Mouse (Mus musculus): ENCODE results near the gene Adprm. TPM values are rescaled to one million over a fixed set of nuclear protein-coding genes. Genes with fewer than 3 reads are reported as not detected.

Gene Adprm
- total and polyA plus RNA-seq, 2 experiments from 2014 or later: 15.6 to 29.5 TPM

DNA sequence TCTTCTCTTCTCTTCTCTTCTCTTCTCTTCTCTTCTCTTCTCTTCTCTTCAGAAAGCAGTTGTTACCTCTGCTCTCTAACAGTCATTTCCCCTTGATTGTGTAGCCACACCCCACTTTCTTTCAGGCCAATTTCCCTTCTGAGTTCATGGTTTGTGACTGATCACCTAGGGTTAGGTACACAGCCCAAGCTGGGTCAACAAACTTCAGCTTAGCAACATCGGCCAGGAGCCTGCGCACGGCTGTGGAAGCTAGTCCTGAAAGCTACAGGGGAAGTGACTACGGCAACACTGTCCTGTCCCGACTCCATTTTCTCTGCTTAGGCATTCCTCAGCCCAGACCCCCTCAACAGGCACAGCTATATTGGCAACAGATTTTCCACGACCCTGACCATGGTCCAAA lies 7.4 kb downstream of the Adprm start:
- Histone ChIP-seq H3K27ac (no peak overlapping the region), H3K4me2 (ENCODE audit: low read depth, low read length) (no peak overlapping the region), H3K4me1 (ENCODE audit: insufficient read depth, low read length) (no peaks in the 10 kb centered on the region), H3K4me3 (ENCODE audit: low read length) (no peak overlapping the region), H3K36me3 (ENCODE audit: insufficient read depth, low read length) (peaks cover 15% of the 10 kb centered on the region; the same call in 1 of the 2 replicates), H3K9ac (replicated peaks; ENCODE audit: low read length) (no peak overlapping the region), H3K27me3 (ENCODE audit: insufficient read depth, low read length) (no peaks in the 10 kb centered on the region), H3K9me3 (ENCODE audit: low read length) (no peaks in the 10 kb centered on the region)
- ATAC-seq (no peak), DNase-seq (ENCODE audit: low spot score) (no peak)
- no peak for TF ChIP-seq CTCF (IDR thresholded peaks at IDR 0.05; ENCODE audit: low read depth)
- 87% methylated on average over 6 of the region's 6 CpGs for WGBS

DNA sequence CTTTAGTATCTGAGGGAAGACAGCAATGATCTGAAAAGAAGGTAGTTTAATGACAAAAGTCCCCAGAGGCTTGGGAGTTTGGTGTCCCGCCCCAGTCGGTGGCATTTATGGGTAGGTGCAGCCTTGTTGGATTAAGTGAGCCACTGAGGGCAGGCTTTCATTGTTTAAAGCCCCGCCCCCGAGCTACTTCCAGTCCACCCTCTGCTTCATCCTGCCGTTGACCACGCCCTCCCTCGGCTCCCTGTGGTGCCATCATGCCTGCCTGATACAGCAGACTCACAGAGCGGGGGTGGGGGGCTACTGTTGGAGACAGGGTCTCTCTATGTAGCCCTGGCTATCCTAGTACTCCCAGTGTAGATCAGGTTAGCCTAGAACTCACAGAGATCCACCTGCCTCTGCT lies 9.4 kb downstream of the Adprm start:
- no peak overlapping the region for H3K4me3 ChIP-seq (ENCODE audit: low read length)
- no peak for ATAC-seq
- no peak for TF ChIP-seq CTCF (IDR thresholded peaks at IDR 0.05; ENCODE audit: low read depth)
- no peak overlapping the region for H3K4me2 ChIP-seq (ENCODE audit: low read depth, low read length)
- no peak overlapping the region for H3K27ac ChIP-seq
- whole genome bisulfite sequencing: 45% methylated on average over 8 of the region's 8 CpGs
- H3K4me1 ChIP-seq (ENCODE audit: insufficient read depth, low read length): no peaks in the 10 kb centered on the region
- no peak overlapping the region for H3K9ac ChIP-seq (replicated peaks; ENCODE audit: low read length)
- H3K27me3 ChIP-seq (ENCODE audit: insufficient read depth, low read length): no peaks in the 10 kb centered on the region
- peaks cover 29% of the 10 kb centered on the region; the same call in 1 of the 2 replicates for H3K36me3 ChIP-seq (ENCODE audit: insufficient read depth, low read length)
- H3K9me3 ChIP-seq (ENCODE audit: low read length): no peaks in the 10 kb centered on the region
- DNase-seq (ENCODE audit: low spot score): no peak

DNA sequence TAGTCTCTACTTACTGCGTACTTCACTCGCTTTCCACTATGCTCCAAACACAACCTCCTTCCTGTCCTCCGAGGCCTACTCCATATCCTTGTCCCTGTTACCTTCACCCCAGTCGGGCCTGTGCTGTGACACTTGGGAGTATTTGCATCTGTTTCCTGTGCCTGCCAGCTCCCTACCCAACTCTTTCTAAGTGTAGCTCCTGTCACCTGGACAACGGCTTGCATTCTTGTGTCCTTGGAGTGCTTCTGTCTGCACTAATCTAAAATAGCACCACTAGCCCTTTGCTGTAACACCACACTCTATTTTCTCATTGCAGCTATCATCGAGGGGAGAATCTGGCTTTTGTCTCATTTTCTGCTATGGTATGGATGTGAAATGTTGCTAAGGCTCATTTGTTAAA lies 11.9 kb downstream of the Adprm start:
- Histone ChIP-seq H3K27me3 (ENCODE audit: insufficient read depth, low read length) (no peaks in the 10 kb centered on the region), H3K36me3 (ENCODE audit: insufficient read depth, low read length) (peaks cover 34% of the 10 kb centered on the region), H3K4me2 (ENCODE audit: low read depth, low read length) (no peak overlapping the region), H3K27ac (no peak overlapping the region), H3K4me1 (ENCODE audit: insufficient read depth, low read length) (no peaks in the 10 kb centered on the region), H3K4me3 (ENCODE audit: low read length) (no peak overlapping the region), H3K9ac (replicated peaks; ENCODE audit: low read length) (no peak overlapping the region), H3K9me3 (ENCODE audit: low read length) (no peaks in the 10 kb centered on the region)
- no peak for ATAC-seq
- 98% methylated on average over 6 of the region's 6 CpGs for WGBS
- DNase-seq (ENCODE audit: low spot score): no peak
- TF ChIP-seq CTCF (IDR thresholded peaks at IDR 0.05; ENCODE audit: low read depth): no peak

DNA sequence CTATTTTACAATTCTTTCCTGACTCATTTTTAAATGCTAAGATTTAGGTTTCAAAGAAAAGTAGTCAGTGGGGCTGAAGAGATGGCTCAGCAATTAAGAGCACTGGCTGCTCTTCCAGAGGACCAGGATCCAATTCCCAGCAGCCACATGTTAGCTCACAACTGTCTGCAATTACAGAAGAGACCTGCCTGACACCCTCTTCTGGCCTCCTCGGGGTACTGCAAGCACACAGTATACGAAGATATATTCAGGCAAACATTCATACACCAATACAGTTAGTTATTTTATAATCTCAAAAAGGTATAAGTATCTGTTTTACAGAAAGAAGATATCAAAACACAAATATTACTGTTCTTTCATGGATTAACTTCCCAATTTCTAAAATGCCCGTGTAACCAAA lies 12.6 kb downstream of the Adprm start:
- Histone ChIP-seq H3K9me3 (ENCODE audit: low read length) (no peaks in the 10 kb centered on the region), H3K36me3 (ENCODE audit: insufficient read depth, low read length) (peaks cover 34% of the 10 kb centered on the region), H3K27ac (no peak overlapping the region), H3K4me2 (ENCODE audit: low read depth, low read length) (no peak overlapping the region), H3K4me1 (ENCODE audit: insufficient read depth, low read length) (no peaks in the 10 kb centered on the region), H3K27me3 (ENCODE audit: insufficient read depth, low read length) (no peaks in the 10 kb centered on the region), H3K4me3 (ENCODE audit: low read length) (no peak overlapping the region), H3K9ac (replicated peaks; ENCODE audit: low read length) (no peak overlapping the region)
- ATAC-seq (no peak), DNase-seq (ENCODE audit: low spot score) (no peak)
- peak; percentile 33 for TF ChIP-seq CTCF (IDR thresholded peaks at IDR 0.05; ENCODE audit: low read depth)
- 97% methylated on average over 3 of the region's 3 CpGs for WGBS

DNA sequence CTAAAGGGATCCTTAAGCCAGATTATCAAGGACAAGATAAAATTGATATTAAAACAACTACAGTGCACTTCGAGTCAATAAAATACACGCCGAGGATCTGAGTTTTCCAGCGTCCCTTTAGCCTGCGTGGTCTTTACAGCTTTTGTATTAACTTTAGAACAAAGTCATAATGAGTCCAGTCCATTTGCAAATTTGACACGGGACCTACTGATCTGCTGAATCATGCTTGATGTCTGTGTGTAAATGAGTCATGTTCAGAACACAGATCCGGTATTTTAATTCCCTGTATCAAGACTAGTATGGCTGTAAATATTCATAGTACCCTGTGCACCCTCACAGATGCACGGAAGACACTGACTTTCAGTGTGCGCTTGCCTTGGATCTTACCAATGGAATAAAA lies 15.5 kb downstream of the Adprm start:
- H3K4me2 ChIP-seq (ENCODE audit: low read depth, low read length): no peak overlapping the region
- TF ChIP-seq CTCF (IDR thresholded peaks at IDR 0.05; ENCODE audit: low read depth): no peak
- no peak overlapping the region for H3K27ac ChIP-seq
- ATAC-seq (no peak), DNase-seq (ENCODE audit: low spot score) (no peak)
- WGBS: 95% methylated on average over 9 of the region's 9 CpGs
- H3K36me3 ChIP-seq (ENCODE audit: insufficient read depth, low read length): peaks cover 29% of the 10 kb centered on the region
- no peaks in the 10 kb centered on the region for H3K27me3 ChIP-seq (ENCODE audit: insufficient read depth, low read length)
- no peak overlapping the region for H3K9ac ChIP-seq (replicated peaks; ENCODE audit: low read length)
- no peak overlapping the region for H3K4me3 ChIP-seq (ENCODE audit: low read length)
- no peaks in the 10 kb centered on the region for H3K4me1 ChIP-seq (ENCODE audit: insufficient read depth, low read length)
- no peaks in the 10 kb centered on the region for H3K9me3 ChIP-seq (ENCODE audit: low read length)

DNA sequence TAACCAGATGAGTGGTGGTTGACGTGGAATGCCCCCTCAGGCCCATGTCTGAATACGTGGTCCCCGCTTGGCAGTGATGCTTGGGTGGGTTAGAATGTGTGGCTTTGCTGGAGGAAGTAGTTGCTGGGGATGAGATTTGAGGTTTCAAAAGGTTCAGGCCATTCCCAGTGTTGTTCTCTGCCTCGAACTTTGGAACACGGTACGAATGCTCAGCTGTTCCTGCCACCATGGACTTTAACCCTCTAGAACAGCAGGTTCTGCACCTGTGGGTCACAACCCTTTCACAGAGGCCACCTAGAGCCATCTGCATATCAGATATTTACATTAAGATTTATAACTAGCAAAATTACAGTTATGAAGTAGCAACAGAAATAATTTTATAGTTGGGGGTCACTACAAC lies 16.2 kb downstream of the Adprm start:
- 94% methylated on average over 6 of the region's 6 CpGs for WGBS
- no peak for DNase-seq (ENCODE audit: low spot score)

DNA sequence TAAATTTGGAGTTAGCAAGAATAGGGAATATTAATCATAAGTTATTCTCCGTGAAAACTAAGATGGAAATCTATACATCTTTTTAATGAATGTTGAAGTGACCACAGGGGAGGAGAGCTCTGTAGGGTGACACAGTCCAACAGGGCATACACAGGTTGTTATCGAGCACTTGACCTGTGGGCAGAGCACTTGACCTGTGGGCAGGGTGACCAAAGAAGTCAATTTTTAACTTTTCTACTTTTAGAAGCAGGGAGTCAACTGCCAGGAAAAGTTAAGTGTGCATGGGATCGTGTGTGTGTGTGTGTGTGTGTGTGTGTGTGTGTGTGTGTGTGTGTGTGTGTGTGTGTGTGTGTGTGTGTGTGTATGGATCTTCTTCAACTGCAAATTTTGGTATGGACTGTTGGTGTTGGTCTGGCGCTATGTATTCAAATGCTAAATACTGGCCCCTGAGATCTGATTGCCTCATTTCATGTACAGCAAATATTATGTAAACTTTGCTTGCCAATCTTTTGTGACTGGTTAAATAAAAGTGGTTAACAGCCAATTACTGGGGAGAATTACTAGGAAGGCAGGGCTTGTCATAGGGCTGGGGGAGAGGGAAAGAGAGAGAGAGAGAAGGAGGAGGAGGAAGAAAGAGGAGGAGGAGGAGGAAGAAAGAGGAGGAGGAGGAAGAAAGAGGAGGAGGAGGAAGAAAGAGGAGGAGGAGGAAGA lies 17.5 kb downstream of the Adprm start:
- H3K4me3 ChIP-seq (ENCODE audit: low read length): no peak overlapping the region
- H3K4me2 ChIP-seq (ENCODE audit: low read depth, low read length): no peak overlapping the region
- H3K9me3 ChIP-seq (ENCODE audit: low read length): no peaks in the 10 kb centered on the region
- H3K27ac ChIP-seq: no peak overlapping the region
- no peaks in the 10 kb centered on the region for H3K4me1 ChIP-seq (ENCODE audit: insufficient read depth, low read length)
- ATAC-seq (no peak), DNase-seq (ENCODE audit: low spot score) (no peak)
- peaks cover 19% of the 10 kb centered on the region for H3K36me3 ChIP-seq (ENCODE audit: insufficient read depth, low read length)
- no peak for TF ChIP-seq CTCF (IDR thresholded peaks at IDR 0.05; ENCODE audit: low read depth)
- WGBS: 86% methylated on average over 4 of the region's 4 CpGs
- H3K27me3 ChIP-seq (ENCODE audit: insufficient read depth, low read length): no peaks in the 10 kb centered on the region
- no peak overlapping the region for H3K9ac ChIP-seq (replicated peaks; ENCODE audit: low read length)

More for the DNA sequence above, 16.2 kb downstream of the Adprm start:
- Histone ChIP-seq H3K9me3 (ENCODE audit: low read length) (no peaks in the 10 kb centered on the region), H3K27ac (no peak overlapping the region), H3K4me1 (ENCODE audit: insufficient read depth, low read length) (no peaks in the 10 kb centered on the region), H3K4me3 (ENCODE audit: low read length) (no peak overlapping the region), H3K9ac (replicated peaks; ENCODE audit: low read length) (no peak overlapping the region), H3K36me3 (ENCODE audit: insufficient read depth, low read length) (peaks cover 24% of the 10 kb centered on the region), H3K4me2 (ENCODE audit: low read depth, low read length) (no peak overlapping the region), H3K27me3 (ENCODE audit: insufficient read depth, low read length) (no peaks in the 10 kb centered on the region)
- TF ChIP-seq CTCF (IDR thresholded peaks at IDR 0.05; ENCODE audit: low read depth): no peak
- ATAC-seq: no peak

Measured in hindbrain, postnatal 0 days (tissue).